Mouse (Mus musculus) CH12.LX (cell line): ENCODE data around the gene Olfr780. TPM values are rescaled to one million over a fixed set of nuclear protein-coding genes. Genes with fewer than 3 reads are reported as not detected.
A peak's percentile ranks its signal among the peaks of the same experiment; 100 is the strongest.
"Not testable (repeated sequence)": the region's sequence is repeated elsewhere in the genome, so short reads cannot be mapped to it uniquely, and the experiment has no call there.

ENCODE experiments used
- DNase-seq: peaks from one replicate; pipeline ENCODE4 v3.0.0-alpha.2; 2013; ENCODE audit errors: extremely low read depth
- H3K27ac ChIP-seq: 2 replicates; pipeline ENCODE4 v1.5.1; 2012; ENCODE audit warnings: low read depth, mild to moderate bottlenecking, control low read depth, moderate library complexity; ENCODE audit not compliant: insufficient read depth
- H3K27me3 ChIP-seq: replicated peaks from 2 replicates; pipeline ENCODE3; 2012; ENCODE audit warnings: inconsistent platforms
- H3K36me3 ChIP-seq, 2 experiments: replicated peaks in 1 of 2; 2 replicates each; pipeline versions ENCODE3 to v1.6.1; 2012; ENCODE audit warnings: inconsistent platforms in 1 of 2, low read length in 1 of 2, mild to moderate bottlenecking in 1 of 2, mixed read lengths in 1 of 2, moderate library complexity in 1 of 2; ENCODE audit not compliant: control insufficient read depth in 1 of 2, insufficient read depth in 1 of 2
- H3K4me1 ChIP-seq, 2 experiments: 2 replicates each; pipeline ENCODE4 v1.6.1; 2012; ENCODE audit warnings: inconsistent platforms in 1 of 2, moderate library complexity in 1 of 2; ENCODE audit not compliant: insufficient read depth in 2 of 2, control insufficient read depth in 1 of 2
- H3K4me2 ChIP-seq: 2 replicates; pipeline ENCODE4 v1.6.1; 2012; ENCODE audit warnings: low read depth, mild to moderate bottlenecking, control low read depth; ENCODE audit not compliant: poor library complexity, insufficient read depth, severe bottlenecking
- H3K4me3 ChIP-seq, 3 experiments: fragments of 150-350 bp in 1 of 3; sonication (generic) in 1 of 3; replicated peaks in 1 of 3; 2 replicates each; pipeline versions ENCODE3 to v1.5.1; 2011 to 2012; ENCODE audit warnings: low read depth in 2 of 3, low read length in 2 of 3, mild to moderate bottlenecking in 2 of 3, moderate library complexity in 2 of 3, control low read depth in 1 of 3, improper control_type of control experiment in 1 of 3, inconsistent platforms in 1 of 3, mixed read lengths in 1 of 3; ENCODE audit not compliant: poor library complexity in 1 of 3
- H3K79me2 ChIP-seq: replicated peaks from 2 replicates; pipeline ENCODE4 v1.6.1; 2012; ENCODE audit warnings: mild to moderate bottlenecking, moderate library complexity; ENCODE audit not compliant: control insufficient read depth, poor library complexity, insufficient read depth, severe bottlenecking; ENCODE audit errors: extremely low read depth
- H3K9ac ChIP-seq: 2 replicates; pipeline ENCODE4 v1.6.1; 2012; ENCODE audit warnings: low read depth, mild to moderate bottlenecking, control low read depth, moderate library complexity; ENCODE audit not compliant: insufficient read depth
- H3K9me3 ChIP-seq: replicated peaks from 2 replicates; pipeline ENCODE3; 2012; ENCODE audit warnings: low read length, inconsistent platforms, mixed read lengths
- BHLHE40 ChIP-seq: IDR thresholded peaks from 2 replicates; pipeline ENCODE4 v1.6.1; 2011; ENCODE audit warnings: mild to moderate bottlenecking, low read depth, low read length, improper control_type of control experiment
- E2F4 ChIP-seq: IDR thresholded peaks from 2 replicates; pipeline ENCODE4 v1.6.1; 2011; ENCODE audit warnings: low read depth, low read length, improper control_type of control experiment; ENCODE audit not compliant: insufficient replicate concordance
- ETS1 ChIP-seq: conservative IDR thresholded peaks from 2 replicates; pipeline ENCODE4 v1.6.1; 2012; ENCODE audit warnings: low read depth, mild to moderate bottlenecking, inconsistent platforms, low read length, improper control_type of control experiment, moderate library complexity
- HCFC1 ChIP-seq: IDR thresholded peaks from 2 replicates; pipeline ENCODE4 v1.6.1; 2012; ENCODE audit warnings: low read depth, mild to moderate bottlenecking, inconsistent platforms, low read length, improper control_type of control experiment
- JUN ChIP-seq: IDR thresholded peaks from 2 replicates; pipeline ENCODE4 v1.6.1; 2011; ENCODE audit warnings: low read depth, mild to moderate bottlenecking, low read length, improper control_type of control experiment, moderate library complexity; ENCODE audit not compliant: insufficient read depth
- MAFK ChIP-seq: IDR thresholded peaks from 2 replicates; pipeline ENCODE4 v1.6.1; 2011; ENCODE audit warnings: low read length, improper control_type of control experiment; ENCODE audit not compliant: insufficient replicate concordance
- MAX ChIP-seq: IDR thresholded peaks from 2 replicates; pipeline ENCODE4 v1.6.1; 2011; ENCODE audit warnings: low read length, improper control_type of control experiment
- MAZ ChIP-seq: IDR thresholded peaks from 2 replicates; pipeline ENCODE4 v1.6.1; 2012; ENCODE audit warnings: low read depth, mild to moderate bottlenecking, inconsistent platforms, low read length, improper control_type of control experiment, moderate library complexity
- MEF2A ChIP-seq: IDR thresholded peaks from 2 replicates; pipeline ENCODE4 v1.6.1; 2014; ENCODE audit warnings: low read depth, mild to moderate bottlenecking, inconsistent platforms, low read length, improper control_type of control experiment, borderline replicate concordance
- MXI1 ChIP-seq: IDR thresholded peaks from 2 replicates; pipeline ENCODE4 v1.6.1; 2011; ENCODE audit warnings: mild to moderate bottlenecking, low read depth, low read length, improper control_type of control experiment
- MYC ChIP-seq: IDR thresholded peaks from 2 replicates; pipeline ENCODE4 v1.6.1; 2011; ENCODE audit warnings: low read depth, mild to moderate bottlenecking, improper control_type of control experiment, low read length
- NELFE ChIP-seq: IDR thresholded peaks from 2 replicates; pipeline ENCODE4 v1.6.1; 2011; ENCODE audit warnings: low read depth, low read length, improper control_type of control experiment
- POLR2A ChIP-seq: IDR thresholded peaks from 2 replicates; pipeline ENCODE4 v1.6.1; 2011; ENCODE audit warnings: low read depth, mild to moderate bottlenecking, improper control_type of control experiment, low read length
- RAD21 ChIP-seq: IDR thresholded peaks from 2 replicates; pipeline ENCODE4 v1.6.1; 2011; ENCODE audit warnings: low read depth, mild to moderate bottlenecking, low read length, improper control_type of control experiment, moderate library complexity
- RCOR1 ChIP-seq: conservative IDR thresholded peaks from 2 replicates; pipeline ENCODE4 v1.6.1; 2012; ENCODE audit warnings: low read depth, mild to moderate bottlenecking, inconsistent platforms, low read length, improper control_type of control experiment
- SIN3A ChIP-seq: IDR thresholded peaks from 2 replicates; pipeline ENCODE4 v1.6.1; 2012; ENCODE audit warnings: low read length, improper control_type of control experiment, inconsistent platforms
- TBP ChIP-seq: conservative IDR thresholded peaks from 2 replicates; pipeline ENCODE4 v1.6.1; 2011; ENCODE audit warnings: low read depth, low read length, improper control_type of control experiment
- TCF12 ChIP-seq: IDR thresholded peaks from 2 replicates; pipeline ENCODE4 v1.6.1; 2014; ENCODE audit warnings: low read depth, mild to moderate bottlenecking, inconsistent platforms, low read length, improper control_type of control experiment
- UBTF ChIP-seq: IDR thresholded peaks from 2 replicates; pipeline ENCODE4 v1.6.1; 2012; ENCODE audit warnings: low read depth, mild to moderate bottlenecking, inconsistent platforms, low read length, improper control_type of control experiment, moderate library complexity
- USF1 ChIP-seq: IDR thresholded peaks from 2 replicates; pipeline ENCODE4 v1.6.1; 2014; ENCODE audit warnings: low read depth, mild to moderate bottlenecking, inconsistent platforms, low read length, improper control_type of control experiment
- ZC3H11A ChIP-seq: IDR thresholded peaks from 2 replicates; pipeline ENCODE4 v1.6.1; 2012; ENCODE audit warnings: low read depth, mild to moderate bottlenecking, inconsistent platforms, low read length, improper control_type of control experiment
- ZKSCAN1 ChIP-seq: IDR thresholded peaks from 2 replicates; pipeline ENCODE4 v1.6.1; 2012; ENCODE audit warnings: low read depth, inconsistent platforms, low read length, improper control_type of control experiment, borderline replicate concordance
- ZMIZ1 ChIP-seq: IDR thresholded peaks from 2 replicates; pipeline ENCODE4 v1.6.1; 2012; ENCODE audit warnings: low read depth, mild to moderate bottlenecking, inconsistent platforms, low read length, improper control_type of control experiment
- ZNF384 ChIP-seq: IDR thresholded peaks from 2 replicates; pipeline ENCODE4 v1.6.1; 2012; ENCODE audit warnings: low read depth, low read length, improper control_type of control experiment, inconsistent platforms
- dilution Hi-C: fragments of 300-500 bp; cut with MboI; formaldehyde crosslinking; loops from 2 replicates; pipeline ENCODE4 v1.14.3; 2020; ENCODE audit warnings: low sequenced_read_pairs; ENCODE audit not compliant: extremely low pct_unique_long_range_greater_than_20kb, extremely low pct_ligation_motif_present
- in situ Hi-C: fragments of 300-500 bp; cut with MboI; formaldehyde crosslinking; loops from 3 replicates; pipeline ENCODE4 v1.14.3; 2019; ENCODE audit warnings: low sequenced_read_pairs, low pct_ligation_motif_present, low pct_unique_long_range_greater_than_20kb, mixed read lengths
- polyA plus RNA-seq: library from polyadenylated mRNA; unstranded; fragments of >175 nt; gene quantifications from 2 replicates; pipeline ENCODE4 v1.2.1, GENCODE M21; 2012; ENCODE audit warnings: low read depth; ENCODE audit not compliant: insufficient read length
- total RNA-seq, 2 experiments: library from RNA; depleted of rRNA; stranded (reverse); fragments of 300-350 nt in 1 of 2; fragments of >200 nt in 1 of 2; gene quantifications; 2 replicates each; pipeline ENCODE4 v1.2.3; 2012 to 2014

The Olfr780 gene
- total and polyA plus RNA-seq, 3 experiments = not detected

DNA sequence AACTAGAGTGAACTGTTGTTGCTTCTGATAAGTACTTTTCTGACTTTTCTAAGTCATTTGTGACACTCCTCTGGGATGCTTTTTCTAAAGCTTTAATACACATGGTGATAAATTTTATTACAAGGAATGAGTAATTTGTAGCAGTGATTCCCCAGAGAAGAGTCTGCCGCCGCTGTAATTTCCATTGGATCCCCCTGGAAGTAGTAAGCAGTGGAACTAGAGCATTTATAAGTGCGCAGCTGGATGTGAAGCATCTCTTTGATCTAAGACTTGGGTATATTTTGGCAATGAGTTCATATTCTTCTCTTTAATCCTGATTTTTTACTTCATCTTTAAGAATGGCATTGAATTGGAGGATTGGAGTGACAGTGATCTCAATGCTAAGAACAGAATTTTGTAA is 30.6 kb downstream of the Olfr780 start, which contains the start of gene Olfr782 (continued):
- TF ChIP-seq ZMIZ1 (no peak), JUN (no peak), ZNF384 (no peak)

GRCm38 (mm10) chr10:129352475-129352874 is 34.6 kb downstream of the Olfr780 start:
- H3K79me2 ChIP-seq, H3K9ac ChIP-seq, in situ Hi-C loops, H3K27me3 ChIP-seq, dilution Hi-C loops, H3K36me3 ChIP-seq, H3K4me2 ChIP-seq, H3K27ac ChIP-seq, H3K9me3 ChIP-seq, H3K4me3 ChIP-seq, DNase-seq: not testable (repeated sequence)
- H3K4me1 ChIP-seq = peaks cover 0 to 13% of the 10 kb centered on the region in 2 experiments; a peak in 2 of 4 replicates

DNA sequence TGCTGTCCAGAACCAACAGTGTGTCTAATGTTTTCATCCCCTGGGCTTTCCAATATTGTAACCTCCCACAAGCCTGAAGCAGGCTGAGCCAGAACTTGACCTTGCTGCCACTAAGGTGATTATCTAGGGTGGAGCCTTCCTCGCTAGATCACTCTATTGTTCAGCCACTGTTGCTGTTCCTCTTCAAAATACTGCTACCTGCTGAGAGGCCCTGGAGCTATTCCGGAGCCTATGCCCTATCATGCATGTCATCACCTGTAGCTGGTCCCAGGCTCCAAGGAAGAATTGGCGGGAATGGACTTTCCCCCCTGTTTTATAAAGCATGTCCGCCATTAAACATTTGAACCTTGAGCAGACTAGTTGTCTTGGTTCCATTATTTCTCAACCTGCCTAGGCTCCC is 38.6 kb downstream of the Olfr780 start:
- in situ Hi-C loops, H3K9me3 ChIP-seq, H3K36me3 ChIP-seq, H3K27me3 ChIP-seq, H3K79me2 ChIP-seq, dilution Hi-C loops, H3K4me2 ChIP-seq, H3K27ac ChIP-seq, DNase-seq, H3K4me3 ChIP-seq, H3K9ac ChIP-seq: not testable (repeated sequence)
- peaks cover 0 to 13% of the 10 kb centered on the region in 2 experiments; a peak in 2 of 4 replicates for H3K4me1 ChIP-seq

GRCm38 (mm10) chr10:129357307-129357706 is 39.4 kb downstream of the Olfr780 start:
- peak; percentile 80 for DNase-seq
- Histone ChIP-seq H3K4me1 (peaks cover 0 to 13% of the 10 kb centered on the region in 2 experiments; a peak in 2 of 4 replicates), H3K27me3 (no peaks in the 10 kb centered on the region), H3K27ac (no peak overlapping the region), H3K4me3 (no peak overlapping the region), H3K36me3 (no peaks in the 10 kb centered on the region), H3K4me2 (peak overlapping the region; percentile 77; the same call in 1 of the 2 replicates), H3K79me2 (no peaks in the 10 kb centered on the region), H3K9ac (no peak overlapping the region), H3K9me3 (no peaks in the 10 kb centered on the region)
- in situ Hi-C loops (no loop called here), dilution Hi-C loops (no loop called here)
- TF ChIP-seq ETS1 = peak; percentile 75
- peak; percentile 59 for TF ChIP-seq MYC
- no peak for TF ChIP-seq ZC3H11A
- peak; percentile 86 for TF ChIP-seq TCF12
- TF ChIP-seq JUN = no peak
- no peak for TF ChIP-seq MAFK
- no peak for TF ChIP-seq MAZ
- TF ChIP-seq BHLHE40 = peak; percentile 70; the same call in 1 of the 2 replicates
- no peak for TF ChIP-seq UBTF
- TF ChIP-seq SIN3A = peak; percentile 71
- no peak for TF ChIP-seq USF1
- TF ChIP-seq ZKSCAN1 = no peak
- TF ChIP-seq RCOR1 = no peak
- TF ChIP-seq MXI1 = peak; percentile 54; the same call in 1 of the 2 replicates
- no peak for TF ChIP-seq NELFE
- no peak for TF ChIP-seq E2F4
- no peak for TF ChIP-seq TBP
- TF ChIP-seq HCFC1 = no peak
- peak; percentile 68; the same call in 1 of the 2 replicates for TF ChIP-seq MAX
- no peak for TF ChIP-seq RAD21
- TF ChIP-seq MEF2A = peak; percentile 82
- TF ChIP-seq POLR2A = no peak
